ENCODE assay signal across 17 mouse cellular contexts in the genomic region with DNA sequence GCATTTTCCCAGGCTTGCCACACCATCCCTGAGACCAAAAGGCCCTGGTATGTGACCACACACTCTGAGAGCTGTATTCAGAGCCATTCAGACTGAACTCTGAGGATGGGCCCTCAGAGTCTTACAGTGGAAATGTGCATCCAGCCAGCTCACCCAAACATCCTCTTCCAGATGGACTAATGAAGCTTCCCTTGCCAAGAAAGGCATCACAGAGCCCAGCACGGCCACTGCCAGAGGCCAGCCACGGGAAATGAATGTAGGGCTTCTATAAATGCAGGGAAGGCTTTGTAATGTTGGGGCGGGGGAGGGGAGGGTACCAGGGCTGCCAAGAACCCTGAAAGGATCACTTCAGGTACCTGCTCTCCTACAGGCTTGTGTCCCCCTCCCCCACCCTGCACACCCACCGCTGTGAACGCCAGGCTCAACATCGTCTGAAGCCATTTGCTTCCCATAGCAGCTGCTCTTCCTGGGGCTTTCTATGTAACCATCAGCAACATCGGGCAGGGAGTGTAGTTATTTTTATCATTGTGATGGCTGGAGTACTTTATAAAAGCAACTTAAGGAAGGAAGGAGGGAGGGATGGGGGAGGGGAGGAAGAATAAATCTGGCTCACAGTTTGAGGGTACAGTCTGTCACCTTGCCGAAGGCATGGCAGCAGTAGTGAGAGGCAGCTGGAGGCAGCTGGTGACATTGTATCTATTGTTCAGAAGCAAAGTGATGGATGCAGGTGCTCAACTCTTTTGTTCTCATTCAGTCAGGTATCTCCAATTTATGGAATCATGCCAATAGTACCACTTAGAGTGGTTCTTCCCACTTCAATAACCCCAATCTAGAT. TPM values are rescaled to one million over a fixed set of nuclear protein-coding genes. Genes with fewer than 3 reads are reported as not detected.
DNase-seq lines count a peak whose midpoint lies in the region; ATAC-seq lines count a peak whose summit lies in the region.
"Had no signal": no experiment of that assay in that cellular context is flagged by ENCODE, and none has a peak within 500 bp of the region (broad histone marks: within the 10 kb centered on the region; RNA-seq: fewer than 3 reads in every experiment).

No protein-coding gene starts in this region.

- no peak overlapping the region for H3K4me3 ChIP-seq in hindbrain, embryonic 13.5 days
- no peak overlapping the region for H3K4me3 ChIP-seq in hindbrain, embryonic 12.5 days
- H3K4me3 ChIP-seq in neural tube, embryonic 15.5 days (replicated peaks), result no peak overlapping the region
- H3K4me3 ChIP-seq: intestine, embryonic 15.5 days; limb, embryonic 15.5 days; megakaryocyte, embryonic 14.5 days had no signal

- WGBS in hindbrain, embryonic 13.5 days, result 48% methylated on average over 8 of the region's 8 CpGs
- 53% methylated on average over 8 of the region's 8 CpGs for WGBS in hindbrain, embryonic 12.5 days
- 45% methylated on average over 8 of the region's 8 CpGs for WGBS in neural tube, embryonic 15.5 days

- intact Hi-C loops in heart, postnatal 14 days (cut with DNase I), result no loop called here

- ATAC-seq in hindbrain, embryonic 13.5 days (ENCODE audit: low FRiP score), result peak; percentile 32
- ATAC-seq in hindbrain, embryonic 12.5 days (ENCODE audit: low FRiP score), result no peak
- no peak; the same call in 1 of the 2 replicates for ATAC-seq in neural tube, embryonic 15.5 days (ENCODE audit: low FRiP score)
- ATAC-seq: intestine, embryonic 15.5 days had no signal

- DNase-seq in retina, postnatal 1 day, result peak; percentile 26
- no peak for DNase-seq in retina, embryonic 14.5 days (ENCODE audit: low spot score)
- peak; percentile 62 for DNase-seq in cerebellum, adult 9-11 months
- no peak for DNase-seq in adrenal gland, adult 8-10 months
- no peak for DNase-seq in heart, postnatal 14 days
- DNase-seq: B cell, adult 2 months; gastrocnemius, postnatal 14 days; heart, postnatal 10 days; lung, adult 18-20 months had no signal

- 0 out of 2 replicates have a peak, but pooled peaks cover 13% of the 10 kb centered on the region for H3K4me1 ChIP-seq in hindbrain, embryonic 13.5 days (replicated peaks)
- no peaks in the 10 kb centered on the region for H3K4me1 ChIP-seq in hindbrain, embryonic 12.5 days
- H3K4me1 ChIP-seq in neural tube, embryonic 15.5 days, result peaks cover 17% of the 10 kb centered on the region
- H3K4me1 ChIP-seq: intestine, embryonic 15.5 days; megakaryocyte, embryonic 14.5 days had no signal

- no peaks in the 10 kb centered on the region for H3K27me3 ChIP-seq in hindbrain, embryonic 13.5 days
- H3K27me3 ChIP-seq in hindbrain, embryonic 12.5 days, result no peaks in the 10 kb centered on the region
- H3K27me3 ChIP-seq in neural tube, embryonic 15.5 days (replicated peaks), result no peaks in the 10 kb centered on the region
- H3K27me3 ChIP-seq: intestine, embryonic 15.5 days; limb, embryonic 15.5 days had no signal

- no peak overlapping the region for H3K9ac ChIP-seq in hindbrain, embryonic 13.5 days
- no peak overlapping the region for H3K9ac ChIP-seq in hindbrain, embryonic 12.5 days
- H3K9ac ChIP-seq in neural tube, embryonic 15.5 days (replicated peaks), result no peak overlapping the region
- H3K9ac ChIP-seq: intestine, embryonic 15.5 days; limb, embryonic 15.5 days had no signal

- peak overlapping the region; percentile 48; the same call in 1 of the 2 replicates for H3K27ac ChIP-seq in hindbrain, embryonic 13.5 days
- no peak overlapping the region for H3K27ac ChIP-seq in hindbrain, embryonic 12.5 days
- 0 out of 2 replicates have a peak overlapping the region, but pooled peaks have one; percentile 30 for H3K27ac ChIP-seq in neural tube, embryonic 15.5 days (replicated peaks)
- H3K27ac ChIP-seq: intestine, embryonic 15.5 days; kidney, postnatal 0 days; limb, embryonic 15.5 days; stomach, postnatal 0 days had no signal

- H3K4me2 ChIP-seq in hindbrain, embryonic 13.5 days, result no peak overlapping the region
- no peak overlapping the region for H3K4me2 ChIP-seq in hindbrain, embryonic 12.5 days (replicated peaks)
- H3K4me2 ChIP-seq in neural tube, embryonic 15.5 days, result no peak overlapping the region
- H3K4me2 ChIP-seq: intestine, embryonic 15.5 days; limb, embryonic 15.5 days had no signal

- H3K36me3 ChIP-seq in hindbrain, embryonic 13.5 days, result no peaks in the 10 kb centered on the region
- H3K36me3 ChIP-seq in hindbrain, embryonic 12.5 days, result no peaks in the 10 kb centered on the region
- no peaks in the 10 kb centered on the region for H3K36me3 ChIP-seq in neural tube, embryonic 15.5 days
- H3K36me3 ChIP-seq: intestine, embryonic 15.5 days; limb, embryonic 15.5 days had no signal

- peaks cover 5% of the 10 kb centered on the region; the same call in 1 of the 2 replicates for H3K9me3 ChIP-seq in hindbrain, embryonic 13.5 days
- H3K9me3 ChIP-seq in hindbrain, embryonic 12.5 days (replicated peaks), result no peaks in the 10 kb centered on the region
- H3K9me3 ChIP-seq in neural tube, embryonic 15.5 days (replicated peaks), result no peaks in the 10 kb centered on the region
- H3K9me3 ChIP-seq: intestine, embryonic 15.5 days; limb, embryonic 15.5 days had no signal

RNA-seq across cellular contexts. Expression of a gene that starts 38.2 kb away (rescaled TPM):
- polyA plus RNA-seq in hindbrain, embryonic 13.5 days (2015; fragmentation: Nextera tagmentation; extraction: Ambion mirVana), result 77.6 and 79.9 TPM in 2 replicates
- 42.8 and 48.9 TPM in 2 replicates for polyA plus RNA-seq in hindbrain, embryonic 12.5 days (2016; fragmentation: Nextera tagmentation; extraction: Ambion mirVana)
- 130 and 133 TPM in 2 replicates for polyA plus RNA-seq in neural tube, embryonic 15.5 days (2015; fragmentation: Nextera tagmentation; extraction: Ambion mirVana)
- total RNA-seq in adrenal gland, adult 8-10 months (2022), result 10 to 100 TPM; 18.8 to 34.0 (median 25.4) TPM
- 10 to 100 TPM; 26.4 to 27.1 TPM for total RNA-seq in heart, postnatal 14 days (2021)

Comparison
In these comparisons a context has a peak if more than half of its experiments do, and no peak if none do; other contexts are left out.
1. DNase-seq: peak in retina, postnatal 1 day (single experiment) and cerebellum, adult 9-11 months (single experiment); none in retina, embryonic 14.5 days (single experiment), adrenal gland, adult 8-10 months (single experiment) and heart, postnatal 14 days (0 of 2).